Mouse (Mus musculus) stomach, postnatal 0 days (tissue): ENCODE results near the gene Klhl1.

Experiments
- CTCF ChIP-seq: IDR thresholded peaks from 2 replicates; pipeline ENCODE4 v1.5.1; 2016; ENCODE audit warnings: antibody characterized with exemption, low read depth, mild to moderate bottlenecking, moderate library complexity
- EP300 ChIP-seq: optimal IDR thresholded peaks from 2 replicates; pipeline ENCODE3; 2016; ENCODE audit warnings: antibody characterized with exemption

GRCm38 (mm10) chr14:96471336-96471735 lies 47.6 kb downstream of the Klhl1 start:
- TF ChIP-seq CTCF (no peak), EP300 (no peak)
